Mouse (Mus musculus) kidney, adult 2 months (tissue): ENCODE measurements around the gene 5730507C01Rik. TPM values are rescaled to one million over a fixed set of nuclear protein-coding genes. Genes with fewer than 3 reads are reported as not detected.
"Not testable (repeated sequence)": the region's sequence is repeated elsewhere in the genome, so short reads cannot be mapped to it uniquely, and the experiment has no call there.

Source experiments
- DNase-seq: peaks from one replicate; pipeline ENCODE4 v3.0.0; 2021
- H3K27ac ChIP-seq: fragments of 200-500 bp; 2 replicates; pipeline ENCODE4 v1.5.1; 2012; ENCODE audit warnings: low read depth, low read length, control low read depth, inconsistent platforms; ENCODE audit not compliant: insufficient read depth
- H3K27me3 ChIP-seq: fragments of 200-500 bp; replicated peaks from 2 replicates; pipeline ENCODE4 v1.6.1; 2012; ENCODE audit warnings: mild to moderate bottlenecking, moderate library complexity, low read length, inconsistent platforms; ENCODE audit not compliant: control insufficient read depth, insufficient read depth
- H3K36me3 ChIP-seq: fragments of 200-500 bp; 2 replicates; pipeline ENCODE4 v1.6.1; 2012; ENCODE audit warnings: mild to moderate bottlenecking, moderate library complexity, low read length, inconsistent platforms; ENCODE audit not compliant: control insufficient read depth, insufficient read depth
- H3K4me1 ChIP-seq: fragments of 200-500 bp; 2 replicates; pipeline ENCODE4 v1.6.1; 2011; ENCODE audit warnings: low read length; ENCODE audit not compliant: control insufficient read depth, insufficient read depth
- H3K4me3 ChIP-seq: fragments of 200-500 bp; 2 replicates; pipeline ENCODE4 v1.5.1; 2011; ENCODE audit warnings: mild to moderate bottlenecking, low read depth, low read length, control low read depth; ENCODE audit not compliant: insufficient read depth
- CTCF ChIP-seq: fragments of 200-500 bp; conservative IDR thresholded peaks from 2 replicates; pipeline ENCODE4 v1.5.1; 2011; ENCODE audit warnings: low read depth, mild to moderate bottlenecking, control low read depth, low read length, moderate library complexity, mixed read lengths; ENCODE audit not compliant: insufficient read depth, insufficient read length
- POLR2A ChIP-seq: fragments of 200-500 bp; IDR thresholded peaks from one replicate; pipeline ENCODE4 v1.6.1; 2011; ENCODE audit warnings: low read depth, low read length, control low read depth
- WGBS: fragments of 180-500 bp; shearing (Covaris S2); methylation state at CpG from one replicate; pipeline ENCODE4 v1.1.7; 2018; 5-methylcytosine and 5-hydroxymethylcytosine counted together
- polyA plus RNA-seq: library from polyadenylated mRNA; depleted of rRNA; stranded (reverse); fragments of >200 nt; gene quantifications from 2 replicates; pipeline ENCODE4 v1.2.3, GENCODE M21; 2012; rRNA removed

Gene 5730507C01Rik
- polyA plus RNA-seq = 0.07 TPM in 1 of 2 replicates, not detected in the other

DNA sequence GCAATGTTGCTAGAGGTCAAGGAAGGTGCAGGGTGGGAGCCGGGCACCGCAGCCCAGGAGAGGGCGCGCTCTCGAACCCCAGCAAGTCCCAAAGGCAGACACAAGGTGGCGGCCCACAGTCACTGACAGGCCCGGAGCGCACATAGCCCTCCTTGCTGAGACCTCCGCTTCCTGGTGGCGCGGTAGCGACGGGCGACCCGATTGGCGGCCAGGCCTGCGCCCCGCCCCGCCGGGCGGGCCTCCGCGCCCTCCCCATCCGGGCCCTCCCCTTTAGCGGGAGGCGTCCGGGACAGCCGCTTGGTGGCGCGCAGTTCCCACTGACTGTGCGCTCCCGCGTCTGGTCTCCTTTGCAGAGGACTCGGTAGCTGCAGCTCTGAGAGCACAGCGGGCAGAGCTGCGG, at the start of gene 5730507C01Rik:
Gene 5730507C01Rik, plus strand, starts transcription at position 340 of the 400 bp plus-strand sequence.
- Histone ChIP-seq H3K36me3 (no peaks in the 10 kb centered on the region), H3K27me3 (no peaks in the 10 kb centered on the region), H3K4me1 (no peaks in the 10 kb centered on the region), H3K4me3 (peak within 1 kb of the TSS; percentile 10; the same call in 1 of the 2 replicates), H3K27ac (no peak within 1 kb of the TSS)
- no peak for TF ChIP-seq POLR2A
- no peak for TF ChIP-seq CTCF
- 6% methylated on average over 36 of the region's 36 CpGs for WGBS
- peak; percentile 38 for DNase-seq

GRCm38 (mm10) chr12:18514616-18515015, 306 bp downstream of the 5730507C01Rik start:
- WGBS = 4% methylated on average over 52 of the region's 52 CpGs
- H3K27me3 ChIP-seq, DNase-seq, H3K27ac ChIP-seq, H3K4me1 ChIP-seq, H3K36me3 ChIP-seq: not testable (repeated sequence)
- peak overlapping the region; percentile 10; the same call in 1 of the 2 replicates for H3K4me3 ChIP-seq

- WGBS = 11% methylated on average over 17 of the region's 17 CpGs
- H3K27me3 ChIP-seq, H3K4me1 ChIP-seq, H3K36me3 ChIP-seq, H3K27ac ChIP-seq, H3K4me3 ChIP-seq, DNase-seq: not testable (repeated sequence)
These were observed 767 bp downstream of the 5730507C01Rik start for GRCm38 (mm10) chr12:18515077-18515476.
